Mouse (Mus musculus) skeletal muscle tissue, postnatal 0 days (tissue): ENCODE measurements around the gene Cdk2. TPM values are rescaled to one million over a fixed set of nuclear protein-coding genes. Genes with fewer than 3 reads are reported as not detected.

Experiments
- polyA plus RNA-seq: library from polyadenylated mRNA; unstranded; fragments of >200 nt; fragmentation: Nextera tagmentation; extraction: Ambion mirVana; gene quantifications from 2 replicates; pipeline ENCODE4 v1.2.1, GENCODE M21; 2015

The Cdk2 gene
- 38.7 and 40.5 TPM in 2 replicates for polyA plus RNA-seq

GRCm38 (mm10) chr10:128704491-128705316 is at the start of gene Cdk2:
Gene Cdk2, minus strand, starts transcription at chr10:128705031.

GRCm38 (mm10) chr10:128747646-128748251 is 42.9 kb upstream of the Cdk2 start, which contains the start of gene Pym1:
Gene Pym1, plus strand, starts transcription at chr10:128747889.

GRCm38 (mm10) chr10:128744680-128745601 is 40.1 kb upstream of the Cdk2 start, which contains the start of gene Dgka:
Gene Dgka, minus strand, starts transcription at chr10:128744855.

GRCm38 (mm10) chr10:128703895-128704294 is 936 bp downstream of the Cdk2 start, which contains the start of gene Pmel:
Gene Pmel, plus strand, starts transcription at chr10:128704195.

GRCm38 (mm10) chr10:128695992-128696807 is 8.6 kb downstream of the Cdk2 start, which contains the start of gene Rab5b:
Gene Rab5b, minus strand, starts transcription at chr10:128696264.

GRCm38 (mm10) chr10:128673763-128674468 is 30.9 kb downstream of the Cdk2 start, which contains the start of gene Suox:
Gene Suox, minus strand, starts transcription at chr10:128674073.

Other genes with a start within 250 kb of the Cdk2 start
- 31.0 and 34.6 TPM in 2 replicates for gene Smarcc2, start 245.8 kb downstream of the Cdk2 start, polyA plus RNA-seq
- gene Myl6, start 210.9 kb downstream of the Cdk2 start, polyA plus RNA-seq = 641 and 849 TPM in 2 replicates
- 7.6 and 8.2 TPM in 2 replicates for gene Myl6b, start 206.3 kb downstream of the Cdk2 start, polyA plus RNA-seq
- gene Esyt1, start 179.2 kb downstream of the Cdk2 start, polyA plus RNA-seq = 28.4 and 33.0 TPM in 2 replicates
- gene Zc3h10, start 157.3 kb downstream of the Cdk2 start, polyA plus RNA-seq = 4.7 and 6.6 TPM in 2 replicates
- gene Rpl41, start 155.7 kb downstream of the Cdk2 start, polyA plus RNA-seq = 2,311 and 2,586 TPM in 2 replicates
- gene Pa2g4, start 139.0 kb downstream of the Cdk2 start, polyA plus RNA-seq = 73.4 and 83.9 TPM in 2 replicates
- gene Erbb3, start 115.4 kb downstream of the Cdk2 start, polyA plus RNA-seq = 8.4 and 9.2 TPM in 2 replicates
- gene Rps26, start 78.3 kb downstream of the Cdk2 start, polyA plus RNA-seq = 419 and 480 TPM in 2 replicates
- 0.54 and 0.66 TPM in 2 replicates for gene Ikzf4, start 59.0 kb downstream of the Cdk2 start, polyA plus RNA-seq
- 12.8 and 16.8 TPM in 2 replicates for gene Suox, start 31.0 kb downstream of the Cdk2 start, polyA plus RNA-seq
- 58.5 and 60.0 TPM in 2 replicates for gene Rab5b, start 8.8 kb downstream of the Cdk2 start, polyA plus RNA-seq
- gene Pmel, start 836 bp downstream of the Cdk2 start, polyA plus RNA-seq = 1.7 and 1.9 TPM in 2 replicates
- gene Dgka, start 39.8 kb upstream of the Cdk2 start, polyA plus RNA-seq = 3.7 and 5.1 TPM in 2 replicates
- gene Pym1, start 42.9 kb upstream of the Cdk2 start, polyA plus RNA-seq = 13.7 and 17.7 TPM in 2 replicates
- 0.99 and 2.1 TPM in 2 replicates for gene Mmp19, start 85.9 kb upstream of the Cdk2 start, polyA plus RNA-seq
- gene Dnajc14, start 99.0 kb upstream of the Cdk2 start, polyA plus RNA-seq = 28.7 TPM in 2 replicates
- gene Tmem198b, start 99.3 kb upstream of the Cdk2 start, polyA plus RNA-seq = 11.2 and 11.9 TPM in 2 replicates
- gene Sarnp, start 112.3 kb upstream of the Cdk2 start, polyA plus RNA-seq = 85.9 and 110 TPM in 2 replicates
- 14.4 and 18.7 TPM in 2 replicates for gene Ormdl2, start 116.6 kb upstream of the Cdk2 start, polyA plus RNA-seq
- 1.7 and 2.1 TPM in 2 replicates for gene Gdf11, start 186.7 kb upstream of the Cdk2 start, polyA plus RNA-seq
- gene Cd63, start 196.0 kb upstream of the Cdk2 start, polyA plus RNA-seq = 697 and 764 TPM in 2 replicates
- 15.9 and 16.8 TPM in 2 replicates for gene Rdh5, start 217.9 kb upstream of the Cdk2 start, polyA plus RNA-seq
- gene Bloc1s1, start 219.0 kb upstream of the Cdk2 start, polyA plus RNA-seq = 280 and 296 TPM in 2 replicates
- 80.0 and 81.3 TPM in 2 replicates for gene Itga7, start 228.8 kb upstream of the Cdk2 start, polyA plus RNA-seq